Mouse (Mus musculus): ENCODE results near the gene Rptor. TPM values are rescaled to one million over a fixed set of nuclear protein-coding genes. Genes with fewer than 3 reads are reported as not detected.

Rptor gene
- polyA plus RNA-seq, 1 experiment = 35.2 TPM

DNA sequence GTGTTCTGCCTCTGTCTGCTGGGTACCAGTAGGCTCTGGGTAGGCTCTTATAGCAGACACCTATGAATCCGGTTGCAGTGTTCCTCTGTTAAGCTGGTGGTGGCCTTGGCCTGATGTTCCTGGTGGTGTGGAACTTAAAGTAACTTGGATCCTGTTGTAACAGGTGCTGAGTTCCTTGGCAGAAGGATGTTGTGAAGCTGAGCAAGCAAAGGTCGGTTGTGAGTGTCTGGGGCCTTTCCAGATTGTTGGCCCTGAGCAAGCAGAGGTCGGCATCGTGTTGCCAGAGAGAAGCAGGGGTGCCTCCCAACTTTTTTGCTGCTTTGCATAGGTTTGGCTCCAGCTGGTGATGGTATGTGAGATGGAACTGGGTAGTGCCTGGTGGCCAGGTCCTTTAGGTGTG, 21.7 kb downstream of the Rptor start:
- Histone ChIP-seq H3K27ac (ENCODE audit: insufficient read depth, low read length) (no peak overlapping the region), H3K4me1 (ENCODE audit: control insufficient read depth, insufficient read depth, low read length) (peaks cover 12% of the 10 kb centered on the region), H3K4me3 (ENCODE audit: insufficient read depth, low read length) (no peak overlapping the region)
- no peak for TF ChIP-seq CTCF (IDR thresholded peaks at IDR 0.05; ENCODE audit: extremely low read depth, insufficient read depth, low read length)
- TF ChIP-seq POLR2A (IDR thresholded peaks at IDR 0.05; ENCODE audit: extremely low read depth, insufficient read depth, low read length) = no peak

DNA sequence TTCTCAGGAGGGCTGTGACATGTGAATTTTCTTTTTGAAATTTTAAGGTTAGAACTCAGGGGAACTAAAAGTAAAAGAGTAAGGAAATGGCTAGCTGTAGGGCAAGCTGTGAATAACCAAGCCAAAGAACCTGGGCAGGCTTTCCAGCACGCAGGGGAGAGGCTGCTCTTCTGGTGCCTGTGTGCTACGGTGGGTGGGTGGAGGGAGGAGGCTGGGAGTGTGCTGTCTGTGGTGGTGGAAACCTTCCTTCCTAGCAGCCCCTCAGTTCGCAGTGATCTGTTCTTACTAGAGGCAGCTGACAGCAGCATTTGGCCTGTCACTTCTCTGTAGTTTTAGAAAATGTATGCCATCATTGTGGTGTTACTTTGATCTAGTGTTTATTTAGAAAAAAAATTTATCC, 22.2 kb downstream of the Rptor start:
- no peak overlapping the region for H3K27ac ChIP-seq (ENCODE audit: insufficient read depth, low read length)

GRCm38 (mm10) chr11:119625476-119625875, 22.8 kb downstream of the Rptor start:
- TF ChIP-seq CTCF (IDR thresholded peaks at IDR 0.05; ENCODE audit: extremely low read depth, insufficient read depth, low read length) (no peak), POLR2A (IDR thresholded peaks at IDR 0.05; ENCODE audit: extremely low read depth, insufficient read depth, low read length) (no peak)
- peaks cover 12% of the 10 kb centered on the region for H3K4me1 ChIP-seq (ENCODE audit: control insufficient read depth, insufficient read depth, low read length)
- no peak overlapping the region for H3K4me3 ChIP-seq (ENCODE audit: insufficient read depth, low read length)
- H3K27ac ChIP-seq (ENCODE audit: insufficient read depth, low read length) = no peak overlapping the region

More for the DNA sequence above, 22.2 kb downstream of the Rptor start:
- TF ChIP-seq CTCF (IDR thresholded peaks at IDR 0.05; ENCODE audit: extremely low read depth, insufficient read depth, low read length) (no peak), POLR2A (IDR thresholded peaks at IDR 0.05; ENCODE audit: extremely low read depth, insufficient read depth, low read length) (no peak)
- Histone ChIP-seq H3K4me3 (ENCODE audit: insufficient read depth, low read length) (no peak overlapping the region), H3K4me1 (ENCODE audit: control insufficient read depth, insufficient read depth, low read length) (peaks cover 12% of the 10 kb centered on the region)

DNA sequence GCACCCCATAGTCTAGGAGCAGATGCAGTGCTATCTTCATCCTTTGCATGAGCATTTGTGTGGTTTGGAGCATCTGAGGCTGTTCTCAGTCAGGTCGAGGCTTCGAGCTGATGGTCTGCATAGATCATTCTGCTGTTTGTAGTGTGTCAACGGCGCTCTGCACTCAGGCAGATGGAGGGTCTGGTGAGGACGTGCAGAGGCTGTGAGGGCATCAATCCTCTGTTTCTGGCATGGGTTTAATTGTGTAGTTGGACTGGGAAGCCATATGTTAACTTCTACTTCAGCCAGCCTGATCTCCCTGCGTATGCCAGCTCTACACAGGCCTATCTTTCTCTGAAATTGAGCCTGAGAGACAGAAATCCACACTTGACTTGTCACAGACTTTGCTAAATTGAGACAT, 23.2 kb downstream of the Rptor start:
- H3K27ac ChIP-seq (ENCODE audit: insufficient read depth, low read length) = no peak overlapping the region
- H3K4me1 ChIP-seq (ENCODE audit: control insufficient read depth, insufficient read depth, low read length) = peaks cover 12% of the 10 kb centered on the region
- H3K4me3 ChIP-seq (ENCODE audit: insufficient read depth, low read length) = no peak overlapping the region
- TF ChIP-seq POLR2A (IDR thresholded peaks at IDR 0.05; ENCODE audit: extremely low read depth, insufficient read depth, low read length) = no peak
- TF ChIP-seq CTCF (IDR thresholded peaks at IDR 0.05; ENCODE audit: extremely low read depth, insufficient read depth, low read length) = no peak

- TF ChIP-seq POLR2A (IDR thresholded peaks at IDR 0.05; ENCODE audit: extremely low read depth, insufficient read depth, low read length) (no peak), CTCF (IDR thresholded peaks at IDR 0.05; ENCODE audit: extremely low read depth, insufficient read depth, low read length) (no peak)
- no peak overlapping the region for H3K4me3 ChIP-seq (ENCODE audit: insufficient read depth, low read length)
- peaks cover 12% of the 10 kb centered on the region for H3K4me1 ChIP-seq (ENCODE audit: control insufficient read depth, insufficient read depth, low read length)
- H3K27ac ChIP-seq (ENCODE audit: insufficient read depth, low read length) = no peak overlapping the region
Observed at GRCm38 (mm10) chr11:119627243-119627642, 24.5 kb downstream of the Rptor start.

GRCm38 (mm10) chr11:119629072-119629471, 26.4 kb downstream of the Rptor start:
- H3K27ac ChIP-seq (ENCODE audit: insufficient read depth, low read length) = no peak overlapping the region
- peaks cover 9% of the 10 kb centered on the region for H3K4me1 ChIP-seq (ENCODE audit: control insufficient read depth, insufficient read depth, low read length)
- TF ChIP-seq CTCF (IDR thresholded peaks at IDR 0.05; ENCODE audit: extremely low read depth, insufficient read depth, low read length) (no peak), POLR2A (IDR thresholded peaks at IDR 0.05; ENCODE audit: extremely low read depth, insufficient read depth, low read length) (no peak)
- no peak overlapping the region for H3K4me3 ChIP-seq (ENCODE audit: insufficient read depth, low read length)

- H3K4me1 ChIP-seq (ENCODE audit: control insufficient read depth, insufficient read depth, low read length) = peaks cover 6% of the 10 kb centered on the region; the same call in 1 of the 2 replicates
Observed at GRCm38 (mm10) chr11:119630329-119630728, 27.6 kb downstream of the Rptor start.

DNA sequence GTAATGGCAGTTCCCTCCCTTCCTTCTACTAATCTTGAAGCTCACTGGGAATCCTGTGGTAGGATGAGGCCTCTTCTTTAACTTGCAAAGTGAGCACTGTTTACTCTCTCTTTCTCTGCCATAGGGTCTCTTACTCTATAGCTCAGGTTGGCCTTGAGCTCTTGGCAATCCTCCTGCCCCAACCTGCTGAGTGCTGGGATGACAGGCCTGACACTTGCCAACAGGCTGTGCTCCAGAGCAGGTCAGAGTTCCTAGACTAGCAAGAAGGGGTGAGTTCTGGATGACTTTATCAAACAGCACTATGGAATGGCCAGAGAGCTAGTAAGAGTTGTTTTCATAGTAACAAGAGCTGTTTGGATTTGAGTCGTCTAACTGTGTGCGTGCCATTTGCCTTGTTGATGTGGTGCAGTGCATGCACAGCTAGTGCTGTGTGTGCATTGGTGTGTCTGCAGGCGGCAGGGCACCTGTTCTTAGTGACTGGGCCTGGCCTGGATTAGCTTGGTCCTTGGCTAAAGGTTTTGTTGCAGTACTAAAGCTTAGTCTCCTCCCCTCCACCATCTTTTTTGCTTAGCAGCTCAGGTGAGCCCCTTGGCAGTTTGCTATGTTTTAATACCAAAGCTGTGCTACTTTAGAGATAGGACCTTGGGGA, 28.6 kb downstream of the Rptor start:
- Histone ChIP-seq H3K4me1 (ENCODE audit: control insufficient read depth, insufficient read depth, low read length) (no peaks in the 10 kb centered on the region), H3K4me3 (ENCODE audit: insufficient read depth, low read length) (no peak overlapping the region), H3K27ac (ENCODE audit: insufficient read depth, low read length) (no peak overlapping the region)
- TF ChIP-seq CTCF (IDR thresholded peaks at IDR 0.05; ENCODE audit: extremely low read depth, insufficient read depth, low read length) (no peak), POLR2A (IDR thresholded peaks at IDR 0.05; ENCODE audit: extremely low read depth, insufficient read depth, low read length) (no peak)

More at GRCm38 (mm10) chr11:119630329-119630728, 27.6 kb downstream of the Rptor start:
- TF ChIP-seq CTCF (IDR thresholded peaks at IDR 0.05; ENCODE audit: extremely low read depth, insufficient read depth, low read length) (no peak), POLR2A (IDR thresholded peaks at IDR 0.05; ENCODE audit: extremely low read depth, insufficient read depth, low read length) (no peak)
- H3K27ac ChIP-seq (ENCODE audit: insufficient read depth, low read length) = no peak overlapping the region
- H3K4me3 ChIP-seq (ENCODE audit: insufficient read depth, low read length) = no peak overlapping the region

- no peak overlapping the region for H3K27ac ChIP-seq (ENCODE audit: insufficient read depth, low read length)
Observed at GRCm38 (mm10) chr11:119636371-119636883, 33.7 kb downstream of the Rptor start.

DNA sequence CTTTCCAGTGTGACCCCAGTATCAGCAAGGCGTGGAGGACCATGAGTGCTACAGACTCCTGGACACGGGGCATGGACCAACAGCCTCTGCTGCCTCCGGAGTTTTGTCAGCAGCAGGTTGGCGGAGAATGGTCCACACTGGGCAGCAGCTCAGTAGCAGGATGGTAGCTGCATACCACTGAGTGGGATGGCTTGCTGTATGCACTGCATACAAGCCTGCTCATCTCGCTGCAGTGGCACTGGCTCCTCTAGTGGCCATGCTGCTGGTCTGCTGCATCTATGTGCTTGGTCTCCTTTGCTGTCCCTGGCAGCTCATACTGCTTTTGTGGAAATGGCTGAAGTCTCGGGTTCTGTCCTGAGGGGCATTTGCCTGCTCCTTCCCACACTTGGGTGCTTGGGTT, 34.8 kb downstream of the Rptor start:
- H3K4me3 ChIP-seq (ENCODE audit: insufficient read depth, low read length) = no peak overlapping the region
- TF ChIP-seq CTCF (IDR thresholded peaks at IDR 0.05; ENCODE audit: extremely low read depth, insufficient read depth, low read length) (peak; percentile 44), POLR2A (IDR thresholded peaks at IDR 0.05; ENCODE audit: extremely low read depth, insufficient read depth, low read length) (no peak)
- no peak overlapping the region for H3K27ac ChIP-seq (ENCODE audit: insufficient read depth, low read length)
- peaks cover 9% of the 10 kb centered on the region for H3K4me1 ChIP-seq (ENCODE audit: control insufficient read depth, insufficient read depth, low read length)

More at GRCm38 (mm10) chr11:119636371-119636883, 33.7 kb downstream of the Rptor start:
- Histone ChIP-seq H3K4me1 (ENCODE audit: control insufficient read depth, insufficient read depth, low read length) (peaks cover 4% of the 10 kb centered on the region; the same call in 1 of the 2 replicates), H3K4me3 (ENCODE audit: insufficient read depth, low read length) (no peak overlapping the region)
- TF ChIP-seq CTCF (IDR thresholded peaks at IDR 0.05; ENCODE audit: extremely low read depth, insufficient read depth, low read length) (no peak), POLR2A (IDR thresholded peaks at IDR 0.05; ENCODE audit: extremely low read depth, insufficient read depth, low read length) (no peak)
